Mouse (Mus musculus) limb, embryonic 15.5 days (tissue): ENCODE measurements around the gene Hagh. TPM values are rescaled to one million over a fixed set of nuclear protein-coding genes. Genes with fewer than 3 reads are reported as not detected.

ENCODE experiments used
- ATAC-seq: fragments of 200-750 bp; cut with Nextera tagmentation; 2 replicates; pipeline ENCODE4 v1.8.0; 2017; ENCODE audit warnings: low read depth, moderate TSS enrichment; ENCODE audit not compliant: insufficient number of reproducible peaks, low FRiP score, low TSS enrichment
- H3K27ac ChIP-seq: fragments of 300-500 bp; sonication (generic); 2 replicates; pipeline ENCODE4 v1.5.1; 2015; ENCODE audit warnings: moderate library complexity, mild to moderate bottlenecking, inconsistent platforms
- H3K27me3 ChIP-seq: fragments of 300-500 bp; sonication (generic); 2 replicates; pipeline ENCODE4 v1.6.1; 2015; ENCODE audit warnings: inconsistent platforms
- H3K36me3 ChIP-seq: fragments of 300-500 bp; sonication (generic); 2 replicates; pipeline ENCODE4 v1.6.1; 2015; ENCODE audit warnings: inconsistent platforms
- H3K4me1 ChIP-seq: fragments of 300-500 bp; sonication (generic); 2 replicates; pipeline ENCODE4 v1.6.1; 2015; ENCODE audit warnings: inconsistent platforms
- H3K4me2 ChIP-seq: fragments of 300-500 bp; sonication (generic); 2 replicates; pipeline ENCODE4 v1.6.1; 2015; ENCODE audit warnings: mild to moderate bottlenecking, inconsistent platforms
- H3K4me3 ChIP-seq: fragments of 300-500 bp; sonication (generic); 2 replicates; pipeline ENCODE4 v1.5.1; 2015; ENCODE audit warnings: mild to moderate bottlenecking, inconsistent platforms
- H3K9ac ChIP-seq: fragments of 300-500 bp; sonication (generic); 2 replicates; pipeline ENCODE4 v1.6.1; 2015; ENCODE audit warnings: inconsistent platforms
- H3K9me3 ChIP-seq: fragments of 300-500 bp; sonication (generic); 2 replicates; pipeline ENCODE4 v1.6.1; 2016; ENCODE audit warnings: inconsistent platforms
- WGBS: fragments of 180-500 bp; shearing (Covaris S2); methylation state at CpG from one replicate; pipeline ENCODE4 v1.1.7; 2015; 5-methylcytosine and 5-hydroxymethylcytosine counted together
- polyA plus RNA-seq: library from polyadenylated mRNA; unstranded; fragments of >200 nt; fragmentation: Nextera tagmentation; extraction: Ambion mirVana; gene quantifications from 2 replicates; pipeline ENCODE4 v1.2.1, GENCODE M21; 2015

The Hagh gene
- polyA plus RNA-seq, 1 experiment from 2014 or later, result 37.7 TPM

DNA sequence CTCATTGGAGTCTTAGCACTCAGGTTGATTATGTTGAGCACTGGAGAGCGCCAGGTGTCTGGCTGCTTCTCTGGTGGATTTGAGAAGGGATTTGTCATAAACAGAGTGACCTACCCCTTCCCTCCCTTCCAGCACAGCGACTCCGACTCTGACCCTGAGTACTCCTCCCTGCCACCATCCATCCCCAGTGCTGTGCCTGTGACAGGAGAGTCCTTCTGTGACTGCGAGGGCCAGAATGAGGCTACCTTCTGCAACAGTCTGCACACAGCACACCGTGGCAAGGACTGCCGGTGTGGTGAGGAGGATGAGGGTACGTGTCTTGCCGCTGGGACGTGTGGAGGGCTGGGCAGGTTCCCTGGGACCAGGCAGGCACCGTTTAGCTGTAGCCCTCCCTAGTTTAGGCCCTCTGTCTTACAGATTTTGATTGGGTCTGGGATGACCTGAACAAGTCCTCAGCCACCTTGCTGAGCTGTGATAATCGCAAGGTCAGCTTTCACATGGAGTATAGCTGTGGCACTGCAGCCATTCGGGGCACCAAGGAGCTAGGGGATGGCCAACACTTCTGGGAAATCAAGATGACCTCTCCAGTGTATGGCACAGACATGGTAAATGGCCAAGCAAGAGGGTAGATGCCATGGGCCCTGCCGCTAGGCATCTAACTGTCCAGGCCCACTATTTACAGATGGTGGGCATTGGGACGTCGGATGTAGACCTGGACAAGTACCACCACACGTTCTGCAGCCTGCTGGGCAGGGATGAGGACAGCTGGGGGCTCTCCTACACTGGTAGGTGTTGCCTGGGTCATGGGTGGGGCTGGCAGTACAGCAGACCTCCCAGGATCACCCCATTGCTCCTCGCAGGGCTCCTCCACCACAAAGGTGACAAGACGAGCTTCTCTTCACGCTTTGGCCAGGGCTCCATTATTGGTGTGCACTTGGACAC is 50.5 kb downstream of the Hagh start:
- no peaks in the 10 kb centered on the region for H3K27me3 ChIP-seq
- peaks cover 41% of the 10 kb centered on the region for H3K4me1 ChIP-seq
- H3K27ac ChIP-seq, result no peak overlapping the region
- H3K9me3 ChIP-seq, result no peaks in the 10 kb centered on the region
- ATAC-seq, result no peak
- 88% methylated on average over 19 of the region's 19 CpGs for WGBS
- no peak overlapping the region for H3K9ac ChIP-seq
- H3K4me3 ChIP-seq, result no peak overlapping the region
- peaks cover 51% of the 10 kb centered on the region for H3K36me3 ChIP-seq
- H3K4me2 ChIP-seq, result no peak overlapping the region

DNA sequence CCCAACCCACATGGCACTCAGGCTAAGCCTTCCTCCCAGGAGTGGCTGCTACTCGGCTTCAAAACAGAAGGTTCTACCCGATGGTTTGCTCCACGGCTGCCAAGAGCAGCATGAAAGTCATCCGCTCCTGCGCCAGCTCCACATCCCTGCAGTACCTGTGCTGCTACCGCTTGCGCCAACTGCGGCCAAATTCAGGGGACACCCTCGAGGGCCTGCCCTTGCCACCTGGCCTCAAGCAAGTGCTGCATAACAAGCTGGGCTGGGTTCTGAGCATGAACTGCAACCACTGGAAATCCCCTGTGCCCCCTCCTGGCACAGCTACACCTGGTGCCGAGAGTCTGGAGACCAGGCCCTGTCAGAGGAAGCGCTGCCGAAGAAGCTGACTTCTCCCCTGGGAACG is 51.4 kb downstream of the Hagh start:
- H3K27ac ChIP-seq, result no peak overlapping the region
- ATAC-seq, result no peak
- H3K9ac ChIP-seq, result no peak overlapping the region
- no peaks in the 10 kb centered on the region for H3K9me3 ChIP-seq
- no peak overlapping the region for H3K4me3 ChIP-seq
- no peak overlapping the region for H3K4me2 ChIP-seq
- H3K4me1 ChIP-seq, result peaks cover 43% of the 10 kb centered on the region
- no peaks in the 10 kb centered on the region for H3K27me3 ChIP-seq
- H3K36me3 ChIP-seq, result peaks cover 51% of the 10 kb centered on the region
- WGBS, result 85% methylated on average over 13 of the region's 13 CpGs

DNA sequence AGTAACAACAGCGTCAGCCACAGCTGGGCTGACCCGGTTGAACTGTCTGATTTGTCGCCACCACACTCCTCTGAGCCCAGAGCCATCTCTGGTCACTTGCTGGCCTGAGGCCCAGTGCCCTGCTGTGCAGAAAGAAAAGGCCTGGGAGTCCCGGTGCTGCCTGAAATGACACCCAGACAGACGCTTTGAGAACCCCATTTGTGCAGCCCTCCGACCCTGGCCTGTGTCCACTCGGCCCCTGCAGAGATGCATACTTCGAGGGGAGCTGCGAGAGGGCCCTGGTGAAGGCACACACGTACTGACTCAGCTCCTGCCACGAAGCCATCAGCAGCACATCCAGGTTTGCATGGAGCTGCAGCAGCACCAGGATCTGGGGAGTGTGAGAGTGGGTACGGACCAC is 52.8 kb downstream of the Hagh start:
- no peak for ATAC-seq
- Histone ChIP-seq H3K4me2 (no peak overlapping the region), H3K9me3 (no peaks in the 10 kb centered on the region), H3K27me3 (no peaks in the 10 kb centered on the region), H3K27ac (no peak overlapping the region), H3K36me3 (peaks cover 59% of the 10 kb centered on the region), H3K4me3 (no peak overlapping the region), H3K9ac (no peak overlapping the region), H3K4me1 (peaks cover 49% of the 10 kb centered on the region)
- 92% methylated on average over 12 of the region's 12 CpGs for WGBS

DNA sequence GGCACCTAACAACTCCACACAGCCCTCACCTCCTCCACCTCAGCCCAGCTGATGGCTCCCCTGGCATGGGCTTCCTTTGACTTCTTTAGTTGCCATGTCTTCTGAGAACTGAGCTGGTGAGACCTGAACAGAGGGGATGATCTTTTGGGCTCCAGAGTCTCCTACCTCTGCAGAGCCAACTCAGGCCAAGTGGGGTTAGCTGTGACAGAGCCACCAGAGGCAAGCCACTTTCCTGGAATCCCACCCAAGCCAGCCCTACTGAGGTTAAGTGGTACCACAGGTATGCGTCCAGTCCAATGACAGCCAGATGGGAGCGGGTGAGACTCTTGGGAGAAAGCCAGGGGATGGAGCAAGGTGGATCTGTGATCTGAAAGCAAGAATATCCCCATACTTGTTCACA is 53.3 kb downstream of the Hagh start:
- Histone ChIP-seq H3K9ac (0 out of 2 replicates have a peak overlapping the region, but pooled peaks have one; percentile 92), H3K36me3 (peaks cover 63% of the 10 kb centered on the region)
- 83% methylated on average over 2 of the region's 2 CpGs for WGBS

DNA sequence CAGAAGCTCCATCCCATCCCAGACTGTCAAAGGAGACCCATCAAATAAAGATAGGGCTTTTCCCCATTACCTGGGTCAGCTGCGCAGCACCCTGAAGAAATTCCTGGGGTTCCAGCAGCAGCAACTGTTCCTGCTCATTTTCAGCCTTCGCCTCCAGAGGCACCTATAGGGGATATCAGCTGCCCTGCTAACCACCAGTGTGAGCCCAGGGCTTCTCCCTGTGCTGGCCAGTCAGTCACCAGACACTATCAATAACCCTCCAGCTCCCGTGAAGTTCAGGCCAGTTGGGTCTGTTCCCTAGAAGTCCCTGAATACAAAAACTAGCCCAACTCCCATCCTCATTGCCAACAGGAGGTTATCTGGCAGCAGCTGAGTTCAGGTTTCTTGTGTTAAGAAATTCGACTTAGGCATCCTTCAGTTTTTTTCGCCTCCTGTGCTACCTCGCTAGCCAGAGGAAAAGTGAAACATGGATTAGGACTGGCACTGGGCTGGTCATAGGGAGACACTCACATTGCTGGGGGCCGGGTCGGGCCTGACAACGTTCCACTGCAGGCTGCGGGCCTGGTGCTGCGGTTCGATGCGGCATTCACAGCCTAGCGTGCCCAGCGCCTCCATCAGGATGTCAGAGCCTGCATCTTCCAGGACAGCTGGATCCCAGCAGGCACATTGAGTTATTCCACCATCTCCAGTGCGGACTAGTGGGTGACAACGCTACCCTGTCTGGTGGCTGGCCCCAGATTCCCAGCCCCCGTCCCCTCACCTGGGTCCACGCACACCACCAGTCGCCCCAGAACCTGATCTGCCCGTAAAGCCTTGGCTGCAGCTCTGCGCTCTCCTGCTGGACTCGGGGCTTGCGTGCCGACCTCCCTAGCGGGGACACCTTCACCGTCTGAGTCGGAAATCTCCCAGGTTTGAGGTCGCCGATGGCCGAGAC is 54.4 kb downstream of the Hagh start:
- Histone ChIP-seq H3K9me3 (no peaks in the 10 kb centered on the region), H3K36me3 (peaks cover 67% of the 10 kb centered on the region), H3K4me1 (peaks cover 40% of the 10 kb centered on the region), H3K27me3 (no peaks in the 10 kb centered on the region), H3K9ac (peak overlapping the region; percentile 92), H3K4me3 (peak overlapping the region; percentile 90), H3K27ac (peak overlapping the region; percentile 89), H3K4me2 (peak overlapping the region; percentile 95)
- no peak for ATAC-seq
- 10% methylated on average over 31 of the region's 31 CpGs for WGBS

More for the DNA sequence above, 53.3 kb downstream of the Hagh start:
- Histone ChIP-seq H3K27me3 (no peaks in the 10 kb centered on the region), H3K9me3 (no peaks in the 10 kb centered on the region), H3K4me3 (0 out of 2 replicates have a peak overlapping the region, but pooled peaks have one; percentile 90), H3K4me2 (peak overlapping the region; percentile 95; the same call in 1 of the 2 replicates), H3K27ac (no peak overlapping the region), H3K4me1 (peaks cover 46% of the 10 kb centered on the region)
- no peak for ATAC-seq

DNA sequence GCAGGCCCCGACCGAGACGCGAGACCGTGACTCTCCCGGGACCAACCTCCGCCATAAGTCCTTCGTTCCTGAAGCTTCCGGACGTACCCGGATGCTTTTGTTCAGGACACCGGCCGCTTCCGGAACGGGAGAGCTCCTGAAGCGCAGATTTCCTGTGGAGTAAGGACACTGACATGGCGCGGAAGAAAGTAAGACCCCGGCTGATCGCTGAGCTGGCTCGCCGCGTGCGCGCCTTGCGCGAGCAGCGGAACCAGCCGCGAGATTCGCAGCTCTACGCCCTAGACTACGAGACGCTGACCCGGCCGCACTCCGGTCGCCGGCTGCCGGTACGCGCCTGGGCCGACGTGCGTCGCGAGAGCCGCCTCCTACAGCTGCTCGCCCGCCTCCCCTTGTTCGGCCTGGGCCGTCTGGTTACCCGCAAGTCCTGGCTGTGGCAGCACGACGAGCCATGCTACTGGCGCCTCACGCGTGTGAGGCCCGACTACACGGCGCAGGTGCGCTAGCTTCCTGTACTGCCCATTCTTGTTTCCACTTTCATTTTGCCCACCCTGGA is 55.1 kb downstream of the Hagh start, which contains the start of the genes Eme2 and Mrps34:
Eme2 (minus strand) TSS at position 93 of the 553 bp plus-strand sequence.
Mrps34 (plus strand) TSS at position 122 of the 553 bp plus-strand sequence.
- Histone ChIP-seq H3K27ac (peak within 1 kb of the TSS; percentile 89), H3K9me3 (no peaks in the 10 kb centered on the region), H3K27me3 (no peaks in the 10 kb centered on the region), H3K4me2 (peak within 1 kb of the TSS; percentile 95), H3K4me3 (peak within 1 kb of the TSS; percentile 90), H3K36me3 (peaks cover 67% of the 10 kb centered on the region), H3K4me1 (peaks cover 40% of the 10 kb centered on the region), H3K9ac (peak within 1 kb of the TSS; percentile 92)
- ATAC-seq, result peak; percentile 54; the same call in 1 of the 2 replicates
- WGBS, result under 1% methylated on average over 62 of the region's 62 CpGs

DNA sequence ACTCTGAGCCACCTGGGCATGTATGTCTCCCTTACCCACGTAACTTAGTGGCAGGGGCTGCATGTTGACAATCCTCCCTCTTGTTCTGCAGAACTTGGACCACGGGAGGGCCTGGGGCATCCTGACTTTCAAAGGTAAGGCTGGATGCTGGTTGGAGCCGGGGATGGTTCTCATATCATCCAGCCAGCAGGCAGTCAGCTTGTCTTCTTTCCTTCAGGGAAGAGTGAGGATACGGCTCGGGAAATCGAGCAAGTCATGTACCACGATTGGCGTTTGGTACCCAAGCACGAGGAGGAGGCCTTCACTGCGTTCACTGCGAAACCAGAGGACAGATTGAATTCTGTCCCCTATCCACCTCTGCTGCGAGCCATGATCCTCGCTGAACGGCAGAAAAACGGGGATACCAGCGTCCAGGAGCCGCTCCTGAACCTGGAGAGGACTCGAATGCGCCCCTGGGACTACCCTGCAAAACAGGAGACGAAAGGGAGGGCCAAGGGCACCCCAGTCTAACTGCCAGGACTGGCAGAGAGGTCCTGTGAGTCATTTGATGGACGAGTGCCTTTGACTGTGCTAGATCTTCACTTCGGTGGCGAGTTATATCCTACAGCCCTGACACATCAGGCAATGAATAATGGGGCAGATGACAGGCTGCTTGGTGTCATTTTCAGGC is 55.8 kb downstream of the Hagh start:
- H3K27ac ChIP-seq, result peak overlapping the region; percentile 89
- peak overlapping the region; percentile 95 for H3K4me2 ChIP-seq
- peaks cover 67% of the 10 kb centered on the region for H3K36me3 ChIP-seq
- H3K9me3 ChIP-seq, result no peaks in the 10 kb centered on the region
- WGBS, result 11% methylated on average over 23 of the region's 23 CpGs
- peaks cover 40% of the 10 kb centered on the region for H3K4me1 ChIP-seq
- H3K27me3 ChIP-seq, result no peaks in the 10 kb centered on the region
- H3K4me3 ChIP-seq, result peak overlapping the region; percentile 90
- H3K9ac ChIP-seq, result peak overlapping the region; percentile 92
- no peak for ATAC-seq

DNA sequence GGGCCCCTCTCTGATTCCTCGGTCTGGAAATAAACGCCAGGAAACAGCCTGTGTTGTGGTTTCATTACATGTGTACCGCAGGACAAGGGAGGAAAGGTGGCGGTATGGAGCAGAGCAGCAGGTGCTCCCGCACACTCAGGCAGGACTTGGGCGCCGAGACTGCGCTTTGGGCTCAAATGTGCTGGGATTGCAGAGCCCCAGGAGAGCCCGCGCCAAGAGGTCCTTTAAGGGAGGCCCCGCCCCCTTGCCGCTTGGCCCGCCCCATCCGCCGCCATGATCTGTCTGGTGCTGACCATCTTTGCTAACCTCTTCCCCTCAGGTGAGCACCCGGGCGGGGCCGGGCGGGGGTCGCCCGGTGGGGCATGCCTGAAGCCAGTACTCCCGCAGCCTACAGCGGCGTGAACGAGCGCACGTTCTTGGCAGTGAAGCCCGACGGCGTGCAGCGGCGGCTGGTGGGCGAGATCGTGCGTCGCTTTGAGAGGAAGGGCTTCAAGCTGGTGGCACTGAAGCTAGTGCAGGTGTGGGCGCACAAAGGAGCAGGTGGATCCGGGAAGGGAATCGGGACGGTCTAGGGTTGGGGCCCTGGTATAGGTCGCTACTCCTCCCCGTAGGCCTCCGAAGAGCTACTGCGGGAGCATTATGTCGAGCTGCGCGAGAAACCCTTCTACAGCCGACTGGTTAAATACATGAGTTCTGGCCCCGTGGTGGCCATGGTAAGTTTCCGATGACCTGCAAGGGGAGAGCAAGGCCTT is 56.5 kb downstream of the Hagh start, which contains the start of gene Nme3:
Nme3 (plus strand) TSS at position 260 of the 752 bp plus-strand sequence.
- Histone ChIP-seq H3K4me1 (peaks cover 40% of the 10 kb centered on the region), H3K9ac (peak within 1 kb of the TSS; percentile 92), H3K36me3 (peaks cover 67% of the 10 kb centered on the region), H3K9me3 (no peaks in the 10 kb centered on the region), H3K4me2 (peak within 1 kb of the TSS; percentile 95), H3K27me3 (no peaks in the 10 kb centered on the region), H3K4me3 (peak within 1 kb of the TSS; percentile 90), H3K27ac (peak within 1 kb of the TSS; percentile 89)
- 1% methylated on average over 50 of the region's 50 CpGs for WGBS
- no peak for ATAC-seq

DNA sequence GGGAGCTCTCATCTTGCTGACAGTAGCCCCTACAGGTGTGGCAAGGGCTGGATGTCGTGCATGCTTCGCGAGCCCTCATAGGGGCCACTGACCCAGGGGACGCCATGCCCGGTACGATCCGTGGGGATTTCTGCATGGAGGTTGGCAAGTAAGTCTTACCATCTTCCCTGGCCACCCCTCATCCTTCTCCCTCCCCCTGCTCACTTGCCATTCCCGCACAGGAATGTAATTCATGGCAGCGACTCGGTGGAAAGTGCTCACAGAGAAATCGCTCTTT is 57.0 kb downstream of the Hagh start:
- ATAC-seq, result no peak
- no peaks in the 10 kb centered on the region for H3K27me3 ChIP-seq
- H3K9me3 ChIP-seq, result no peaks in the 10 kb centered on the region
- H3K4me1 ChIP-seq, result peaks cover 40% of the 10 kb centered on the region
- peak overlapping the region; percentile 95 for H3K4me2 ChIP-seq
- peak overlapping the region; percentile 89 for H3K27ac ChIP-seq
- H3K9ac ChIP-seq, result peak overlapping the region; percentile 92
- H3K36me3 ChIP-seq, result peaks cover 68% of the 10 kb centered on the region
- 34% methylated on average over 11 of the region's 11 CpGs for WGBS
- peak overlapping the region; percentile 90 for H3K4me3 ChIP-seq

DNA sequence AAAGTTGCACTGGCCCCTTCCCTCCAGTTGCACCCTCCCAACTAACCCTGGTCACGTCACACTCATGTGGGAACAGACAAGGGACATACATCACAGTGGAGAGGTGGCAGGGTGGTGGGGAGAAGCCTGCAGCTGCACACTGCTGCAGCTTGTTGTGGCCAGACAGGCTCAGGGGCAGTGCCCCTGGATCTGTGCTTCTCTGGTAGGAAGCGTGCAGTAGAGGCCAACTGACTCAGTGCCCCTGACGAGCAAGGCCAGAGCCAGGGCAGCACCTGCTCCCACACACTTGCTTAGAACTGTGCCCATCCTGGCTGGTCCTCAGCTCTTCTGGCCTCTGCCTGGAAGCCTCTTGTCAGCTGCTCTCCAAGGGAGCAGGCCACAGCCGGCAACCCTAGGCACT is 57.7 kb downstream of the Hagh start:
- Histone ChIP-seq H3K4me1 (peaks cover 40% of the 10 kb centered on the region), H3K9me3 (no peaks in the 10 kb centered on the region), H3K4me3 (peak overlapping the region; percentile 90), H3K36me3 (peaks cover 68% of the 10 kb centered on the region), H3K4me2 (0 out of 2 replicates have a peak overlapping the region, but pooled peaks have one; percentile 10), H3K9ac (no peak overlapping the region), H3K27ac (no peak overlapping the region), H3K27me3 (no peaks in the 10 kb centered on the region)
- ATAC-seq, result no peak
- 82% methylated on average over 4 of the region's 4 CpGs for WGBS
